Mouse (Mus musculus) heart, postnatal 0 days (tissue): Measurements from ENCODE around the gene Dcaf10.

Source experiments
- CTCF ChIP-seq: IDR thresholded peaks from 2 replicates; pipeline ENCODE4 v1.5.1; 2016; ENCODE audit warnings: antibody characterized with exemption, control low read depth, low read depth
- EP300 ChIP-seq: IDR thresholded peaks from 2 replicates; pipeline ENCODE4 v1.6.1; 2016; ENCODE audit warnings: antibody characterized with exemption, low read depth

- no peak for TF ChIP-seq CTCF
- TF ChIP-seq EP300, result no peak
Observed at GRCm38 (mm10) chr4:45356653-45357052, 14.8 kb downstream of the Dcaf10 start.
